10 mouse cellular contexts compared by ENCODE assay signal in the genomic region with DNA sequence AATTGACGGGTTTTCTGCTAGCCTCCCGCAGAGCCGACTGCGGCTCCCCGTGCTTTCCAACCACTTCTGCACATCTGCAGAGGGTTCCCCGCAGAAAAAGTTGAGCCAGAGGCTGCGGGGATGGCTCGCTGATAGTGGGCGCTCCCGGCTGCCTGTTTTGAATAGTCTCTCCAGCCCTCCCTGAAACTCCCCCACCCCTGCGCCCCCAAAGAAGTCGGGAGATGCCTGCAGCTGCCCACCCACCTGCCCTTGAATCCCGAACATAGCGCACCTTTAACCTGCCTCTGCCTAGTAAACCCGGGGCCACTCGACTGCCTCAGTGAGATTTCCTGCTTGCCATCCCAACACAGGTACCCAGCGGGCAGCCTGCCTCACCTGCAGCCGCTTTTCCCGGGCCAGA. TPM values are rescaled to one million over a fixed set of nuclear protein-coding genes. Genes with fewer than 3 reads are reported as not detected.
DNase-seq lines count a peak whose midpoint lies in the region; ATAC-seq and TF ChIP-seq lines count a peak whose summit lies in the region.
"Had no signal": no experiment of that assay in that cellular context is flagged by ENCODE, and none has a peak within 500 bp of the region (broad histone marks: within the 10 kb centered on the region; RNA-seq: fewer than 3 reads in every experiment).

No protein-coding gene starts in this region.

- peaks cover 33% of the 10 kb centered on the region for H3K4me1 ChIP-seq in kidney, embryonic 15.5 days
- H3K4me1 ChIP-seq in cortical plate, adult 2 months (ENCODE audit: control insufficient read depth, insufficient read depth, low read length) = no peaks in the 10 kb centered on the region
- peaks cover 6% of the 10 kb centered on the region; the same call in 1 of the 2 replicates for H3K4me1 ChIP-seq in forebrain, postnatal 0 days (ENCODE audit: insufficient read depth)
- H3K4me1 ChIP-seq in midbrain, embryonic 10.5 days = peaks cover 40% of the 10 kb centered on the region

- H3K9ac ChIP-seq in kidney, embryonic 15.5 days = 0 out of 2 replicates have a peak overlapping the region, but pooled peaks have one; percentile 31
- peak overlapping the region; percentile 45 for H3K9ac ChIP-seq in forebrain, postnatal 0 days

- H3K27ac ChIP-seq in kidney, embryonic 15.5 days = no peak overlapping the region
- 0 out of 2 replicates have a peak overlapping the region, but pooled peaks have one; percentile 43 for H3K27ac ChIP-seq in cortical plate, adult 2 months (ENCODE audit: insufficient read depth, low read length)
- H3K27ac ChIP-seq in forebrain, postnatal 0 days (ENCODE audit: low read depth, low read length) = 0 out of 2 replicates have a peak overlapping the region, but pooled peaks have one; percentile 9
- H3K27ac ChIP-seq in midbrain, embryonic 10.5 days (replicated peaks) = peak overlapping the region; percentile 71

- H3K4me2 ChIP-seq in kidney, embryonic 15.5 days = peak overlapping the region; percentile 96
- peak overlapping the region; percentile 90 for H3K4me2 ChIP-seq in forebrain, postnatal 0 days (ENCODE audit: low read depth)

- no peak for TF ChIP-seq POLR2A in cortical plate, adult 2 months (IDR thresholded peaks at IDR 0.05; ENCODE audit: extremely low read depth, insufficient read depth, low read length)

- no peaks in the 10 kb centered on the region for H3K36me3 ChIP-seq in kidney, embryonic 15.5 days
- no peaks in the 10 kb centered on the region for H3K36me3 ChIP-seq in forebrain, postnatal 0 days (ENCODE audit: insufficient read depth)
- no peaks in the 10 kb centered on the region for H3K36me3 ChIP-seq in midbrain, embryonic 10.5 days

- no peak for TF ChIP-seq CTCF in cortical plate, adult 2 months (IDR thresholded peaks at IDR 0.05; ENCODE audit: extremely low read depth, insufficient read depth, low read length)
- TF ChIP-seq CTCF in forebrain, postnatal 0 days (IDR thresholded peaks at IDR 0.05; ENCODE audit: low read depth) = no peak

- peaks cover 89% of the 10 kb centered on the region for H3K27me3 ChIP-seq in kidney, embryonic 15.5 days
- peaks cover 6% of the 10 kb centered on the region for H3K27me3 ChIP-seq in forebrain, postnatal 0 days (ENCODE audit: insufficient read depth, low read length)
- peaks cover 95% of the 10 kb centered on the region for H3K27me3 ChIP-seq in midbrain, embryonic 10.5 days (ENCODE audit: low read depth, poor library complexity, severe bottlenecking)

- no peak for DNase-seq in kidney, postnatal 14 days
- DNase-seq in forebrain, postnatal 0 days = no peak
- no peak for DNase-seq in midbrain, embryonic 10.5 days (ENCODE audit: low spot score)
- DNase-seq in cerebellum, postnatal 4 days (ENCODE audit: low spot score in 2 of 2) = no peak
- no peak for DNase-seq in kidney, adult 8-10 months

- H3K9me3 ChIP-seq in kidney, embryonic 15.5 days (replicated peaks) = no peaks in the 10 kb centered on the region
- H3K9me3 ChIP-seq in forebrain, postnatal 0 days (ENCODE audit: low read length) = no peaks in the 10 kb centered on the region
- no peaks in the 10 kb centered on the region for H3K9me3 ChIP-seq in midbrain, embryonic 10.5 days (replicated peaks)

- H3K4me3 ChIP-seq in kidney, embryonic 15.5 days (replicated peaks) = peak overlapping the region; percentile 48
- peak overlapping the region; percentile 54 for H3K4me3 ChIP-seq in cortical plate, adult 2 months (ENCODE audit: insufficient read depth, low read length)
- peak overlapping the region; percentile 52 for H3K4me3 ChIP-seq in forebrain, postnatal 0 days (ENCODE audit: low read depth, low read length)
- H3K4me3 ChIP-seq in midbrain, embryonic 10.5 days = peak overlapping the region; percentile 61

- peak; percentile 54; the same call in 1 of the 2 replicates for ATAC-seq in kidney, embryonic 15.5 days (replicated peaks; ENCODE audit: low FRiP score)
- ATAC-seq in forebrain, postnatal 0 days = no peak
- no peak for ATAC-seq in erythroblast, adult 5-6 weeks (replicated peaks; ENCODE audit: low FRiP score, poor library complexity, severe bottlenecking)
- ATAC-seq: Patski had no signal

- under 1% methylated on average over 19 of the region's 19 CpGs for WGBS in kidney, embryonic 15.5 days
- 2% methylated on average over 19 of the region's 19 CpGs for WGBS in forebrain, postnatal 0 days
- under 1% methylated on average over 19 of the region's 19 CpGs for WGBS in midbrain, embryonic 10.5 days

RNA-seq across cellular contexts. Expression of gene Sv2c, which starts 0.5 kb away (rescaled TPM):
- polyA plus RNA-seq in kidney, embryonic 15.5 days (2015; fragmentation: Nextera tagmentation; extraction: Ambion mirVana) = 0.90 and 1.4 TPM in 2 replicates
- 7.4 and 12.0 TPM in 2 replicates for polyA plus RNA-seq in cortical plate, adult 2 months (2012; rRNA removed)
- total RNA-seq in forebrain, postnatal 0 days (2014; rRNA removed) = 9.4 and 11.6 TPM in 2 replicates
- polyA plus RNA-seq in forebrain, postnatal 0 days (2015; fragmentation: Nextera tagmentation; extraction: Ambion mirVana) = 2.7 and 6.5 TPM in 2 replicates
- 1.1 and 1.2 TPM in 2 replicates for polyA plus RNA-seq in midbrain, embryonic 10.5 days (2016; fragmentation: Nextera tagmentation; extraction: Ambion mirVana)
- total RNA-seq in erythroblast, adult 5-6 weeks (2015; ENCODE audit: low replicate concordance) = 0.21 TPM in 1 of 2 replicates, not detected in the other
- 0.09 and 0.14 TPM in 2 replicates for total RNA-seq in erythroblast, adult 5-6 weeks (2017; ENCODE audit: low replicate concordance)
- polyA plus RNA-seq: Patski had no signal

RNA-seq across cellular contexts. Expression of gene Gm17190, which starts 50.1 kb away (rescaled TPM):
- polyA plus RNA-seq in kidney, embryonic 15.5 days (2015; fragmentation: Nextera tagmentation; extraction: Ambion mirVana) = not detected in 2 replicates
- not detected in 2 replicates for polyA plus RNA-seq in cortical plate, adult 2 months (2012; rRNA removed)
- not detected in 2 replicates for total RNA-seq in forebrain, postnatal 0 days (2014; rRNA removed)
- polyA plus RNA-seq in forebrain, postnatal 0 days (2015; fragmentation: Nextera tagmentation; extraction: Ambion mirVana) = 0.15 TPM in 1 of 2 replicates, not detected in the other
- not detected in 2 replicates for polyA plus RNA-seq in midbrain, embryonic 10.5 days (2016; fragmentation: Nextera tagmentation; extraction: Ambion mirVana)
- not detected in 2 replicates for total RNA-seq in erythroblast, adult 5-6 weeks (2015; ENCODE audit: low replicate concordance)
- not detected in 2 replicates for total RNA-seq in erythroblast, adult 5-6 weeks (2017; ENCODE audit: low replicate concordance)
- total RNA-seq: left cerebral cortex, postnatal 25 days had no signal

RNA-seq across cellular contexts. Expression of gene Gm20075, which starts 50.7 kb away (rescaled TPM):
- polyA plus RNA-seq in kidney, embryonic 15.5 days (2015; fragmentation: Nextera tagmentation; extraction: Ambion mirVana) = 21.8 and 23.9 TPM in 2 replicates
- polyA plus RNA-seq in cortical plate, adult 2 months (2012; rRNA removed) = 1.8 and 2.0 TPM in 2 replicates
- total RNA-seq in forebrain, postnatal 0 days (2014; rRNA removed) = 4.2 and 6.0 TPM in 2 replicates
- 14.3 and 16.2 TPM in 2 replicates for polyA plus RNA-seq in forebrain, postnatal 0 days (2015; fragmentation: Nextera tagmentation; extraction: Ambion mirVana)
- 36.8 and 38.5 TPM in 2 replicates for polyA plus RNA-seq in midbrain, embryonic 10.5 days (2016; fragmentation: Nextera tagmentation; extraction: Ambion mirVana)
- 5.4 and 15.6 TPM in 2 replicates for total RNA-seq in erythroblast, adult 5-6 weeks (2015; ENCODE audit: low replicate concordance)
- 7.4 TPM in 1 of 2 replicates, not detected in the other for total RNA-seq in erythroblast, adult 5-6 weeks (2017; ENCODE audit: low replicate concordance)
